Mouse (Mus musculus) liver, postnatal 0 days (tissue): ENCODE results near the gene Sipa1l1.
"Not testable (repeated sequence)": the region's sequence is repeated elsewhere in the genome, so short reads cannot be mapped to it uniquely, and the experiment has no call there.

Source experiments
- CTCF ChIP-seq: sonication (generic); IDR thresholded peaks from 2 replicates; pipeline ENCODE4 v1.5.1; 2016; ENCODE audit warnings: antibody characterized with exemption, low read depth
- EP300 ChIP-seq: IDR thresholded peaks from 2 replicates; pipeline ENCODE4 v1.6.1; 2016; ENCODE audit warnings: antibody characterized with exemption, low read depth, mild to moderate bottlenecking

- not testable (repeated sequence) for TF ChIP-seq CTCF, EP300
Measured at GRCm38 (mm10) chr12:82480425-82480824, 311.3 kb downstream of the Sipa1l1 start.
